Mouse (Mus musculus) kidney, adult 2 months (tissue): ENCODE data around the gene Hapln2. TPM values are rescaled to one million over a fixed set of nuclear protein-coding genes. Genes with fewer than 3 reads are reported as not detected.

Experiments
- DNase-seq: peaks from one replicate; pipeline ENCODE4 v3.0.0; 2021
- H3K27ac ChIP-seq: fragments of 200-500 bp; 2 replicates; pipeline ENCODE4 v1.5.1; 2012; ENCODE audit warnings: low read depth, low read length, control low read depth, inconsistent platforms; ENCODE audit not compliant: insufficient read depth
- H3K27me3 ChIP-seq: fragments of 200-500 bp; replicated peaks from 2 replicates; pipeline ENCODE4 v1.6.1; 2012; ENCODE audit warnings: mild to moderate bottlenecking, moderate library complexity, low read length, inconsistent platforms; ENCODE audit not compliant: control insufficient read depth, insufficient read depth
- H3K36me3 ChIP-seq: fragments of 200-500 bp; 2 replicates; pipeline ENCODE4 v1.6.1; 2012; ENCODE audit warnings: mild to moderate bottlenecking, moderate library complexity, low read length, inconsistent platforms; ENCODE audit not compliant: control insufficient read depth, insufficient read depth
- H3K4me1 ChIP-seq: fragments of 200-500 bp; 2 replicates; pipeline ENCODE4 v1.6.1; 2011; ENCODE audit warnings: low read length; ENCODE audit not compliant: control insufficient read depth, insufficient read depth
- H3K4me3 ChIP-seq: fragments of 200-500 bp; 2 replicates; pipeline ENCODE4 v1.5.1; 2011; ENCODE audit warnings: mild to moderate bottlenecking, low read depth, low read length, control low read depth; ENCODE audit not compliant: insufficient read depth
- CTCF ChIP-seq: fragments of 200-500 bp; conservative IDR thresholded peaks from 2 replicates; pipeline ENCODE4 v1.5.1; 2011; ENCODE audit warnings: low read depth, mild to moderate bottlenecking, control low read depth, low read length, moderate library complexity, mixed read lengths; ENCODE audit not compliant: insufficient read depth, insufficient read length
- POLR2A ChIP-seq: fragments of 200-500 bp; IDR thresholded peaks from one replicate; pipeline ENCODE4 v1.6.1; 2011; ENCODE audit warnings: low read depth, low read length, control low read depth
- WGBS: fragments of 180-500 bp; shearing (Covaris S2); methylation state at CpG from one replicate; pipeline ENCODE4 v1.1.7; 2018; 5-methylcytosine and 5-hydroxymethylcytosine counted together
- polyA plus RNA-seq: library from polyadenylated mRNA; depleted of rRNA; stranded (reverse); fragments of >200 nt; gene quantifications from 2 replicates; pipeline ENCODE4 v1.2.3, GENCODE M21; 2012

The Hapln2 gene
- polyA plus RNA-seq, 1 experiment, result not detected

DNA sequence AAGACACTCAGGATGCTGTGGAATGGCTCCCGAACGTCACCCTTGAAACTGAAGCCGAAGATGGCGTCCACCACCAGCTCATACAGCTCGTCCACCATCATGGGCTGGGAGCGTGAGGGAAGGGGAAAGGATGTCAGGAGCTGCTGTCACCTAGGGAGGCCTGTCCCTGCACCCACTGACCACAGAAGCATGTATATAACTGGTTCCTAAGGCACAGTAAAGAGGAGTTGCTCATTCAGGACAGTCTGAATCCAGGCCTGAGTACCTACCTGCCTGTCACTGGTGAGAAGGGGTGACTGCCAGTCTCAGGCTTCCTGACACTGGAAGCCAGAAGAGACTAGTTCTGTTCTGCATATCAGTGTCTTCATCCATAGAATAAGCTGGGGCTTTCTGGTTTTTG is 29.6 kb upstream of the Hapln2 start:
- Histone ChIP-seq H3K36me3 (no peaks in the 10 kb centered on the region), H3K4me3 (no peak overlapping the region), H3K4me1 (peaks cover 4% of the 10 kb centered on the region; the same call in 1 of the 2 replicates), H3K27ac (no peak overlapping the region), H3K27me3 (no peaks in the 10 kb centered on the region)
- 91% methylated on average over 6 of the region's 6 CpGs for WGBS
- TF ChIP-seq CTCF (no peak), POLR2A (no peak)
- DNase-seq, result no peak

DNA sequence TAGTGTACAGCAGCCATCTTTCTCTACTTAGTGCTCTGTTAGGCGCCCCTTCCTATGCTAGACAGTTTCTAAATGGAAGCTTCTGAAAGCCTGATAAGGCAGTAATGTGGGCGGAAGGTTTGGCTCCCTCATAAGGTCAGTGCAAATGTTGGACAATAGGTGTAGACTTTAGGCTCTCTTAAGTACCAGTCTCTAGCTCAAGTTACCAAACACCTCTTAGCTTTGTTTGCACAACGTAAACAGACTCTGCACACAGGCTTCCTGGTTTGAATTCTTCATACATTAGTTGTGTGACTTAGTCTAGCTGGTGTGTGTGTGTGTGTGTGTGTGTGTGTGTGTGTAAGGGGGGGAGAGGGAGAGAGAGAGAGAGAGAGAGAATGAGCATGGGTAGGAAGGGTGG is 22.1 kb upstream of the Hapln2 start:
- TF ChIP-seq POLR2A (no peak), CTCF (no peak)
- 83% methylated on average over 3 of the region's 3 CpGs for WGBS
- no peaks in the 10 kb centered on the region for H3K36me3 ChIP-seq

DNA sequence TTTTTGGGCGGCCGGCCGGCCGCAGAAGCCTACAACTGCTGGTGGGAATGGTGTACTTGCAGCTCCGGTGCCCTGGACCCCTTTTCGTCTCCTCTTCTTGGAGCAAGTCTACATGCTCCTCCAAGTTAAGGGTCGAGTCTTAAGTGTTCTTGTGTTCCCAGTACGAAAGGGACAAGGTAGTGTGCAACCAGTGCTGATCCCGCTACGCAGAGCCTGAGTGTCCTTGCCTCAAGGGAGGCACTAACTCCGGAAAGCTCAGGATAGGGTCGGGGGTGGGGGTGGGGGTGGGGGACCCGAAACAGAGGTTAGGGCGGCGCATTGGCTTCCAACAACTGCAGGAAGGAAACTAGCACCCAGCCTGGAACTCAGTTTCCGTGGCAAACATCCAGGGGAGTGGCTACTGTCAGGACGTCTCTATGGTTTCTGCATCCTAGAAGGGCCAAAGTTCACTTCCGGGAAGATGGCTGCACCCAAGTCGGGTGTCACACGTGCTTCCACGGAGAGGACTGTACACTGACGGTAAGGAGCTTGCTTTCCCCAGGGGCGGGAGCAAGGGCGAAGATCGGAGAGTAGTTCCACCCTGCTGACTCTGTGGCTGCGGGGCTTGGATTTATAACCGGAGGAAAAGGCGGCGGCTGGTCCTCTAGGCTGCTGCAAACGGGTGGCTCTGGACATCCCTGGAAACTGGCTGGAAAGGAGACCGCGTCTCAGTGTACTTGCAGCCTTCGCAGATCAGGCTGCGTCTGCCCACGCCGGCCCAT is 15.5 kb upstream of the Hapln2 start, which contains the start of gene Gpatch4:
Gene Gpatch4 (plus strand): TSS at position 448 of the 761 bp plus-strand sequence.
- Histone ChIP-seq H3K36me3 (no peaks in the 10 kb centered on the region), H3K27me3 (no peaks in the 10 kb centered on the region), H3K4me1 (no peaks in the 10 kb centered on the region), H3K27ac (peak within 1 kb of the TSS; percentile 57; the same call in 1 of the 2 replicates), H3K4me3 (peak within 1 kb of the TSS; percentile 57)
- TF ChIP-seq CTCF (no peak), POLR2A (no peak)
- 9% methylated on average over 36 of the region's 36 CpGs for WGBS
- DNase-seq, result peak; percentile 97

More for the DNA sequence above, 22.1 kb upstream of the Hapln2 start:
- Histone ChIP-seq H3K4me3 (no peak overlapping the region), H3K27ac (no peak overlapping the region), H3K27me3 (no peaks in the 10 kb centered on the region), H3K4me1 (no peaks in the 10 kb centered on the region)
- DNase-seq, result no peak

DNA sequence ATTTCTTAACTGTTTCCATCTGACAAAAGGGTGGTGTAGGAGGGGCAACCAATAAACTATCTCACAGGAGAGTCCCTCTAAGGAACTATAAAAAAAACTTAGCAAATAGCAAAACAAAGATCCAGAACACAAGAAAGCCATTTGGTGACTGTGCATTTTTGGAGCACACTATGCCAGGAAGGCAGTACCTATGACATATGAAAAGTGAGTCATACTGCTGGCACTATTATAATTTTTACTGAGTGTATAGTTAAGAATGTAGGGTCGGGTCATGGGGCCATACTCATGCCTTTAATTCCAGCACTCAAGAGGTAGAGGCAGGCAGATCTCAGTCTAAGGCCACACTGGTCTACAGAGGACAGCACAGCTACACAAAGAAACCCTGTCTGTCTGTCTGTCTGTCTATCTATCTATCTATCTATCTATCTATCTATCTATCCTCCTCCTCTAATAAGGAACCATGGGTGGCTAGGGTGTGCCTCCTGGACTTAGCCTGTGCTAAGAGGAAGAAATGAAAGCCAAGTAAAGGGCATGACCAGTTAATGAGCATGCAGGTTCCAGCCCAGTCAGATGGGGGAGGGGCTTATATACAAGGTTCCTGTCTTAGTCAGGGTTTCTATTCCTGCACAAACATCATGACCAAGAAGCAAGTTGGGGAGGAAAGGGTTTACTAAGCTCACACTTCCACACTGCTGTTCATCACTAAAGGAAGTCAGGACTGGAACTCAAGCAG is 8.3 kb upstream of the Hapln2 start:
- H3K27me3 ChIP-seq, result no peaks in the 10 kb centered on the region; the same call in 1 of the 2 replicates
- no peak overlapping the region for H3K4me3 ChIP-seq
- TF ChIP-seq CTCF, result no peak
- no peak for TF ChIP-seq POLR2A
- no peaks in the 10 kb centered on the region for H3K4me1 ChIP-seq
- no peak for DNase-seq
- H3K36me3 ChIP-seq, result no peaks in the 10 kb centered on the region
- H3K27ac ChIP-seq, result no peak overlapping the region
- 63% methylated on average over 1 of the region's 1 CpGs for WGBS

DNA sequence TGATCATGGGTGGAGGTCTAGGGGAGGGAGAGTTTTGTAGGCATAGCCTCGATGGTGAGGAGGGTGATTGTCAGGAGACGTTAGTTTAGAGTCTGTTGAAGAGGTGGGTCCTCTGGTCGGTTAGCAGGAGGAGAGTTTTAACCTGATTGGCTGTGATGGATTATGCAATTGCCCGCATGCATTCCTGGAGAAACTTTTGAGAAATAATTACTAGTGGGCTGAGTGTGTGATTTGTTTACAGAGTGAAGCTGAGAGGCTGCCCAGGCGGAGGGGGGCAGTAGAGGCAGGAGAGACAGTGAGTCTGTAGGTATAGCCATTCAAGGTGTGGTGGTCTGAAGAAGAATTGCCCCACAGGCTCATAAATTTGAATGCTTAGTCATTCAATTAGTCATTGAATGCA is 6.1 kb upstream of the Hapln2 start:
- TF ChIP-seq POLR2A, result no peak
- TF ChIP-seq CTCF, result no peak
- 56% methylated on average over 5 of the region's 5 CpGs for WGBS
- no peaks in the 10 kb centered on the region for H3K36me3 ChIP-seq
- no peaks in the 10 kb centered on the region; the same call in 1 of the 2 replicates for H3K27me3 ChIP-seq
- DNase-seq, result no peak
- H3K27ac ChIP-seq, result no peak overlapping the region
- H3K4me1 ChIP-seq, result no peaks in the 10 kb centered on the region
- no peak overlapping the region for H3K4me3 ChIP-seq

DNA sequence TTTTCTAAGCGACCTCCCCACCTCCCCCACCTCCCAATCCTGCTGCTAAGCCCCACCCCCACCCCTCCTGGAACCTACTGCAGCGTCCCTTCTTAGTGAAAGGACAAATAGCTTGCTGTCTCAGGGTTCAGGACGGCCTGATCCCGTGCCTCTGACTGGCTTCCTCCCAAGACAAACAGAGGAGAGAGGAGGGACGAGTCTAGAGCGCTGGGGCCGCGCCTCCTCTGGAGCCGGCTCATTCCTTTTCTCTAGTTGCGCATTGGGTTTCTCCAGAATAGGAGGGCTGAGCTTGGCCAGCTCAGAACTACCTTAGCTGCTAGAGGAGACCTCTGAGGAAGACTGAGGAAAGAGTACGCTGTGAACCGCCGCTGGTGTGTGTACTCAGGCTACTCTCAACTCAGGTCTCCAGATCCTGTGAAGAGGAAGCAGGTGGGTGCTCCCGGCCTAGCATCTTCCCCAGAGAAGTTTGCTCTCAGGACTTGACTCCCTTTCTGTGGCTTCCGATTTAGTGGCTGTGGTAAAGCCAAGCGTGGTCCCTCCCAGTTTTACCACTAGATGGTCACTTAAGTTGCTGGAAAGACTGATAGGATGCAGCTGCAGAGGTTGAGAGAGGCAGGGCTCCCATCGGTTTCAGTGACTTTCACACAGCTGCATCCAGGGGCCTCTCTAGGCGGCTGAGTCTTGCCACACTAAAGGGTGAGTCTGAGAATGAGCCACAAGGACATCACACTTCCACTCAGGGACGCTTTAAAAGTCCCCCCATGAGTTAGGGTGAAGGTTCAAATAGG is 3.4 kb upstream of the Hapln2 start:
- peak; percentile 76 for DNase-seq
- TF ChIP-seq CTCF (no peak), POLR2A (no peak)
- no peak overlapping the region for H3K27ac ChIP-seq
- 17% methylated on average over 19 of the region's 19 CpGs for WGBS
- no peaks in the 10 kb centered on the region for H3K4me1 ChIP-seq
- H3K27me3 ChIP-seq, result no peaks in the 10 kb centered on the region; the same call in 1 of the 2 replicates
- H3K4me3 ChIP-seq, result no peak overlapping the region
- no peaks in the 10 kb centered on the region for H3K36me3 ChIP-seq

DNA sequence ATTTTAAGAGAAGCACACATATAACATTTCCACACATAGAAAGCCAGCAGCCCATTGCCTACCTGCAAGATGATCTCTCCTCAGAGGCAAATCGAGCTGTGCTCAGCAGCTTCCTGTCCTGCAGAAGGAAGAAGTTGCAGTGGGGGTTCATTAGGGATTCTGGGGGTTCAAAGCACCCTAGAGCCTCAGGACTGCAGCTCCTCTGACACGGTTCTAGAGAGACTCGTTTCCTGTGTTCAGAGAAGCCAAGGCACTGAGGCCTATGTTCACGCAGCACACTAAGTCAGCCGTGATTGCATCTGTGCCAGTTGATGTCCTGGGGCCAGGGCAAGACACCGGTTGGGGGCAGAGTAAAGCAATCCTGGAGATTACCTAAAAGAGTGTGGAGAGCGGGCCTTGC is 560 bp downstream of the Hapln2 start:
- H3K4me3 ChIP-seq, result no peak overlapping the region
- no peak for DNase-seq
- no peak for TF ChIP-seq CTCF
- no peak overlapping the region for H3K27ac ChIP-seq
- H3K4me1 ChIP-seq, result 0 out of 2 replicates have a peak, but pooled peaks cover 3% of the 10 kb centered on the region
- 63% methylated on average over 7 of the region's 7 CpGs for WGBS
- H3K27me3 ChIP-seq, result peaks cover 7% of the 10 kb centered on the region; the same call in 1 of the 2 replicates
- H3K36me3 ChIP-seq, result no peaks in the 10 kb centered on the region
